Mouse (Mus musculus): ENCODE data around the gene Gm10406.
"Not testable (repeated sequence)": the region's sequence is repeated elsewhere in the genome, so short reads cannot be mapped to it uniquely, and the experiment has no call there.

Gene Gm10406

GRCm38 (mm10) chr14:7026781-7027749, at the start of gene Gm10406:
Gene Gm10406 (minus strand): TSS chr14:7027449.
- not testable (repeated sequence) for DNase-seq (ENCODE audit: low spot score)

- DNase-seq (ENCODE audit: low spot score) = not testable (repeated sequence)
Observed at GRCm38 (mm10) chr14:7044870-7045269, 17.6 kb upstream of the Gm10406 start, which contains the start of gene Gm3685. Gene Gm3685 (minus strand): TSS chr14:7044970.

GRCm38 (mm10) chr14:7026274-7026673, 975 bp downstream of the Gm10406 start:
- DNase-seq (ENCODE audit: low spot score) = not testable (repeated sequence)

GRCm38 (mm10) chr14:6973718-6974117, 53.5 kb downstream of the Gm10406 start, which contains the start of gene Gm6356:
Gene Gm6356 (minus strand): TSS chr14:6973818.
- DNase-seq (ENCODE audit: low spot score) = not testable (repeated sequence)
